Mouse (Mus musculus) cerebellum, adult 9-11 months (tissue): ENCODE data around the gene Zfp704.
A peak's percentile ranks its signal among the peaks of the same experiment; 100 is the strongest.

ENCODE experiments used
- DNase-seq: peaks from one replicate; pipeline ENCODE4 v3.0.0; 2022

Gene Zfp704

DNA sequence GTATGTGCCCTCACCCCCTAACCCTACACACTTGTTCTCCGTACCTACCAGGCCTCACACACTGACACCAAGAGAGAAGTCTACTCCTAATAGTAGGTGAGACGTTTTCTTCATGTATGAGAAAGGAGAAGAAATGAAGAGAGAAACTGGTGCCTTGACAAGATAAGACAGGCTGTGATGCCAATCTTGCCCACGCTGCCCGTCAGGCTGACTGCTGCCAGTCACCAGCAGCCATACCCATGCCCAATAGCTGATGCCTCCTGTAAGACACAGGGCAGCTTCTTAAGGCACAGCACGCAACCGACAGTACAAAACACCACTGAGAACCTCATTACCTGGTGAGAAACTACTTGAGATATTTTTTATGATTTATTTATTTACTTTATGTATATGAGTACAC, 55.0 kb downstream of the Zfp704 start:
- no peak for DNase-seq

DNA sequence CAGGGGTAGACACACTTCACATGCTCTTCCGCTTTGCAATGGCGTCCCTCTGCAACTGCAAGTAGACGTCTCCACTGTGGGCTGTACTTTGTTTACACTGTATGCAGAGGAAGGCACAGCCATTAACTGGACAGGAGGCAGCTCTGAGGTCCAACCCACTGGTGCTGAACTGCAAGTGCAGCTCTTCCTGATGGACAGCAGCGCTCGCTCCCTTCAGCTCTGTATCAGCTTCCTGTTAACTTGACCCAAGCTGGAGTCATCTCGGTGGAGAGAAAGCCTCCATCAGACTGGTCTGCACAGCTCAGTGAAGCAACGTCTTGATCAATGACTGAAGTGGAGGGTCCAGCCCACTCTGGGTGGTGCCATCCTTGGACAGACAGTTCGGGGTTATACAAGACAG, 57.6 kb downstream of the Zfp704 start:
- no peak for DNase-seq

DNA sequence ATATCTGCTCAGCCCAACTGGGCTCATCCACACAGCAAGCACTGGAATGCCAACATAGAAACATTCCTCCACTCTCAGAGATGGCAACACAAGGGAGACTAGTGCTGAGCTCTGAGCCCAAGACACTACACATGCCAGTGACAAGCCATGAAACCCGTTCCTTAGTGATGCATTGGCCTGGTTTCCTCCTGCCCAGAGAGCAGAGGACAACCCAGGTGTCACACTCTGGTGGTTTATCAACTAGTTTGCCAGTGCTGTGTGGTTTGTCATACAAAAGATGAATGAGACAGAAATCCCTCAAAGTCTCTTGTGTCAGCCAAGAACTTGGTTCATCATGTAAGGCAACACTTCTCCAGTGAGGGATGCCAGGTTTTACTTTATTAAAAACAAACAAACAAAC, 59.0 kb downstream of the Zfp704 start:
- no peak for DNase-seq

DNA sequence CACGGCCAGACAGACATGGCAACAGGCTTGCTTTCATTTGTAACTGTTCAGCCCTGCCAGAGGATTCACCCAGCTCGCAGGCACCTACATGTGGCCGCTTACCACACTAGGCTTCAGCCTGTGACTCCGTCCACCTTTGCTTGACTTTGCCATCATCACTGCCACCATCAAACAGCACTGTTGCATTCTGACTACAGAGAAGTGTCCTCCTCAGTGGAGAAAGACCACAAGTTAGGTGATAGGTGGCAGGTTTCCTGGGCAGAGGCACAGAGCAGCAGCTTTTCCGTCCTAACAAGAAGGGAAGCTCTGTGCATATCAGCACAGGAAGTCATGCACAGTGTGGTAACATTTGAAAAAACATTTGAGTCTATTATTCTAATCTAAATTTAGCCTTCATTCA, 60.1 kb downstream of the Zfp704 start:
- no peak for DNase-seq

DNA sequence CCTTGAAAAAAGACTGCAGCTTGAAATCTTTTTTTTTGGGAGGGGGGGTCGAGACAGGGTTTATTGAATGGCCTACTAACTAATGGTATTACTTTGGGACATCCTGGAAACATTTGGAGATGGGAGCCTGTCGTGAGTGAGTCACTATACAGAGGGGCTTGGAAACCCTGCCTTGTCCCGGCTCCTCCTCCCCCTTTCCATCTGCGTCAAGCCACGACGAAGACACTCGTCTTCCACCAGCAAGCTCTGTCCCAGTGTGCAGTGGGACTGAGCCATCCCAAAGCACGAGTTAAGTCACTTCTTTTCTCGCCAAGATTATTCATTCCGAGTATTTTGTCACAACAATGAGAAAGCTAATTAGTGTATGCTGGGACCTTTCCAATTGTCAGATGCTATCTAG, 61.7 kb downstream of the Zfp704 start:
- DNase-seq: no peak

DNA sequence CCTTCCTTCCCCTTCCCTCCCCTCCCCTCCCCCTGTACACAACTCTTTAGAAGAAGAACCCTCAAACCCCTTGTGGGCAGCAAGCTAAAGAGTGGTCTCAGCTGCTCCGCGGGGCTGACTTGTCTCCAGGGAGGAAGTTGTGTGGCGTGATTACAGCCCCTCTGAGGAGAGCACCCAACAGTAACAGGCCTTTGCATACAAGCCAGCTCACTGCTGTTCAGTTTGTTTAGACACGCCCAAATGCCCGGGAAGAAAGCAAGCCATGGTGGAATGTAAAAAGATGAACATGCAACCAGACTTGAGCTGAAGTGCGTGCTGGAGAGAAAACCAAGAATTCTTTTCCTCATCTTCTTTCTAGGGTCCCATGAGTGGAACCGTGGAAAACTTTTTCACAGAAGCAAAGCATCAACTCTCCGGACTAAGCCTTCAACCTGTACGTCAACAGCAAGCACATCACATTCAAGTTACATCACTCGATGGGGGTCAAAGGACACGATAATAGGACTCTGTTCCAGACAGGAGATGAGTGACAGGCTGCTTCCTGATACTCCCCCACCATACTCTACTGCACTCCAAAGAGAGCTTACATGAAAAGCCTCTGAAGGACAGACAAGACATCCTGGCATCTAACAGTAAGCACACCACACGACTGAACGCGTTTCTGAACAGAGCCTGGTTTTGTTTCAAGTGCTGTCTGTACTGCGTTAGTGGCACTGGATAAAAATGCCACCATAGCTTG, 62.8 kb downstream of the Zfp704 start:
- DNase-seq: no peak

DNA sequence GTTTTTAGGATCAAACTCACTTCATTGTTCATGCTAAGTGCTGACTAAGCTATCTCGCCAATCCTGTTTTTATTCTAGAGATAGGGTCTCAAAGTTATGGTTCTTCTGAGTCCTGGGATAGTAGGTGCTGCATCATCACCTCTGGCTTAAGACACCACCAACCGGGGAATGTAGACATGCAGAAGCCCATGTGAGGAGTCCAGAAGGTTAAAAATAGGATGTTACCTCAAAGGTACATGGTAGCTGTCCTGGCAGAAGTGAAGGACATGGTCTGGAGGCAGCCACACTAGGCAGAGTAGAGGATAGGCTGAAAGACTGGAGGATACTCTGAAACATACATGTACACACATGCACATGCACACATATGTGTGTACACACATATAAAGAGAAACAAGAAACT, 65.5 kb downstream of the Zfp704 start:
- no peak for DNase-seq

DNA sequence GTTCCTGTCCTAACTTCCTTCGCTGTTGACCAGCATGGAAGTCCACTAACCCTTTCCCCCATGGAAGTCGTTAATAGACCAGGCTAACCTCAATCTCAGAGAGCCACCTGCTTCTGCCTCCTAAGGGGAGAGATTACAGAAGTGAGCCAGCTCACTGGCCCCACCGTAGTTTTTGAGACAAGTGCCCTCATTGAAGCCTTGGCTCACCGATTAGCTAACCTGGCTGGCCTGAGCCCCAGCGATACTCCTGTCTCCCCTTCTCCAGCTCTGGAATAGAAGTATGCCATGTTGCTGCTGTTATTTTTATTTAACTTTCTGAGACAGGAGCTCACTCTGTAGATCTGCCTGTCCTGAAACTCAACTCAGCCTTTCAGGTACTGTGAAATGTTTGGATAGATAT, 66.0 kb downstream of the Zfp704 start:
- no peak for DNase-seq

DNA sequence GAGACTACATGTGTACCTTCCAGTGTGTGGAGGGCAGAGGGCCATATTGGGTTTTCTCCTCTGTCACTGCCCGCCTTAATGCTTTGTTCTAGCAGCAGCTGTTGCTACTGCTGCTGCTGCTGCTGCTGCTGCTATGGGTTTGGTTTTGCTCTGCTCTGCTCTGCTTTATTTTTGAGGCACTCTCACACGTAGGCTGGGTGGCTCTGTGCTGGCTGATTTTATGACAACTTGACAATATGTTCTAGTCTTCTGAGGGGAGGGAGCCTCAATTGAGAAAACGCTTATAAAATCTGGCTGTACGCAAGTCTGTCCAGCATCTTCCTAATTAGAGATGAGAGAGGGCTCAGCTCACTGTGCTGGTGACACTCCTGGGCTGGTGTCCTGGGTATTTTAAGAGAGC, 66.4 kb downstream of the Zfp704 start:
- no peak for DNase-seq

DNA sequence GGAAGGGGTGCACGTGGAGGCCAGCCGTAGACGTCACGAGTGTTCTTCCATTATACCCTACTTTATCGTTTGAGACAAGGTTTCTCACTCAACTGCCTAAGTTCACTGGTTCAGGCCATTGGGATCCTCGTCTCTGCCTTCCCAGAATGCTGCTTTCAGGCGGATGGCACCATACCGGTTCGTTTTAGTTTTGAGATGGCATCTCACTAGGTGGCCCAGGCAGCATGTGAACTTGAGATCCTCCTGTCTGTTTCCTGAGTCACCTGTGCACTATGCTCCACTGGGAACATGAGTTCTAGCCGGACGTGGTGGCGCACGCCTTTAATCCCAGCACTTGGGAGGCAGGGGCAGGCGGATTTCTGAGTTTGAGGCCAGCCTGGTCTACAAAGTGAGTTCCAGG, 68.3 kb downstream of the Zfp704 start:
- no peak for DNase-seq

DNA sequence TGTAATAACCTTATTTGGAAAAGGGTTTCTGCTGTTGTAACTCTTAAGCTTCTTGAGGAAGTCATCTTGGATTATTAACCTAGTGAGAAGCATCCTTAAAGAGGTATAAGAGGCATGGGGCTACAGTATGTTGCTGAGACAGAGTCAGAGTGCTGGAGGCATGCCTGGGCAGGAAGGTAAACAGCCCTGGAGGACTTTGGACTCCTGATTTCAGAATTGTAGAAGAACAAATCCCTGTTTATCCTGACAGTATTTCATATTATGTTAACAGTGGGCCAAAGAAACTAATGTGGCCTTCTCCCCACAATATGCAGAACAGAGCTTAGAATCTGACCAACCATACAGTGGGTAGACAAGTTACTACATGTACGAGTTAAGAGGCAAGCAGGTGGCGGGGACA, 71.4 kb downstream of the Zfp704 start:
- no peak for DNase-seq

DNA sequence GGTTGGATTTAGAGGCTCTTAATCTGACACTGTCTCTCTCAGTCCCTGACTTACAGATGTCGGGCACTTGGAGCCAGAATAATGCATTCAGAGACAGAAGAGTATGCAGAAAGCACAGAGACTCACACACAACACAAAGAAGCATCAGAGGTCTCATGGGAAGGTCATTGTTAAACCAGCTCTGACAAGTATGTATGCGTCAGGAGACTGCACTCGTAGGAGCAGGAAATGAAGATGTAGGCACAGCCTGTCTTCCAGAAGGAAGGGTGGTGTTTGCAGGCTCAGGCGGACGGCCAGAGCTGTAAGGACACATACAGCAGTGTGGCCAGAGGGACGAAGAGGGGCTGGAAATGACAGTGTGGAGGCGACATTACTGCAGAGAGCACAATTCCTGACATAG, 72.0 kb downstream of the Zfp704 start:
- DNase-seq: no peak

DNA sequence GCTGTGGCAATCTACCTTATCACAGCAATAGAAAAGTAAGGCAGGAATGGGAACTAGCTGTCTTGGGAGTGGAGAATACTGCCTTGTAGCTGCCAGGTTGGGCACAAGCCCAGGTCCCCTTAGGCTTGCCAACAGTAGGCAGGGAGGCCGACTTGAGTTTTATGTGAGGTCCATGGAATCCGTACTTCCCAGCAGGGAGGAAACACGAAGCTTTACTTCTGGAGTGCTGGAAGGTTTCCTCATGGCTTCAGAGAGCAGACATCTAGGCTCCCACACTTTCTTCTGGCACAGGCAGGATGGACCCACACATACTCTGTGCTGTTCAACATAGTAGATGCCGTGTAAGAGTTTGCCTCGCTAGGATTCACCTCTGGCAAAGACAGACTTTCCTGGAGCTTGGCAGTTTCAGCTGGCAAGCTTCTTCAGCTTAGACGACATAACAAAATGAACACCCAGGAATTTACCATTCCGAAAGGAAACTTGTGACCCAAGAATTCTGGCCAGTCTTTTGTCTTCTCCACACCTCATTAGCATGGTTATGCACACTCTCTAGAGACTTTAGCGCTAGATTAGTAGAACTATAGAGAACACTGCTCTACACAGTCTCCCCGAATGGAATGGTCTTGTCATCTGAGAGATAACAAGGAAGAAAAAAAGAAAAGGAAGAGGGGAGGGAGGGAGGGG, 79.6 kb downstream of the Zfp704 start:
- DNase-seq: peak; percentile 31

DNA sequence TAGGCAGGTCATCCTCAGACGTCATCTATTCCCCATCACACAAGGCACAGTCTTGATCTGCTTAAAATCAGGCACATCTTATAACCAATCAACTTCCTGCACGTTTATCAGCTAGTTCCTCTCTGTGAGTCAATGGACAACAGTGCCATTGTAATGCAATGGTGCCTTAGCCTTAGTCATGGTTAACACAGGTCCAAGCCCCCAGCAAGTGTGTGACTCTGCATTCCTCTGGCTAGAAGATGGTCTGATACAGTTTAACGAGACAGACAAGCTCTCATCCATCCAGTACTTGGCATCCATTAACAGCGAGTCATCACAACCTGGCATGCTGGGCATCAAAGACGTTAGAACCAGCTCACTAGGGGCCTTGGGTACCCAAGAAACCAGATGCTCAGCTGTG, 85.5 kb downstream of the Zfp704 start:
- DNase-seq: no peak

DNA sequence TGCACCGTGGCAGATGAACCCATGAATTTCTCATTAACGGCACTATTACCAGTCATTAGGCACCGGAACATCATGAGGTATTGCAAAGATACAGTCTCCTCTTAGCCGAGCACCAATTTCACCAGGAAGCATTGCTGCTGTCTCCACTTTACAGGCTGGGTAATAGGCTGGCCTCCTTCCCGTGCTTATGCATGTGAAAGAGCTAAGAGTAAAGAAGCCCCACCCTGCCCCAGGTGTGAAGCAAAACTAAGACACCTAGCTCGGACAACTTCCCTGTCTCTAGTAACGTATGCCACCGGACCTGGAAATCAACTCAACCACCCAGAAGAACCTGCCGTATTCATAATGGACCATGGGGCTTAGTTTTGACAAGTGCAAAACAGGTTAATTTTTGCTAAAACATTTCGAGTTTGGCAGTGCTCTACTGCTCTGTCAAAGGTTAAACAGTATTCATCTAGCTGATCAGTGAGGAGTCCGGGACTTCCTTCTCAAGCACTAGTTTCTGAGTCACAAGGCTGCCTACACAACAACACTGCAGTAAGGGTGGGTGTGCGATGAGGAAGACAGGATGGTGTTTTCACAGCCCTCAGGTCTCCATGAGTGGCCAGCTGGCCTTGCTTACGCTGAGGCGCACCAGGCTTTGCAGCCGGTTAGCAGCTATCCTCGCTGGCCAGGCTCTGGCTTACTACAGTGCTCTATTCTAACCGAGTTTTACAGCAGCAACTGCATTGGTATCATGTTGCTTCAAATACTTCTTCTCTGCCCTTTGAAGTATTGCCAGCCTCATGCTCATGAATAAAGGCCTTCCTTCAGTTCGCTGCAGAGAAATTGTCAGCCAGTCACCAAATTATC, 86.6 kb downstream of the Zfp704 start:
- no peak for DNase-seq

DNA sequence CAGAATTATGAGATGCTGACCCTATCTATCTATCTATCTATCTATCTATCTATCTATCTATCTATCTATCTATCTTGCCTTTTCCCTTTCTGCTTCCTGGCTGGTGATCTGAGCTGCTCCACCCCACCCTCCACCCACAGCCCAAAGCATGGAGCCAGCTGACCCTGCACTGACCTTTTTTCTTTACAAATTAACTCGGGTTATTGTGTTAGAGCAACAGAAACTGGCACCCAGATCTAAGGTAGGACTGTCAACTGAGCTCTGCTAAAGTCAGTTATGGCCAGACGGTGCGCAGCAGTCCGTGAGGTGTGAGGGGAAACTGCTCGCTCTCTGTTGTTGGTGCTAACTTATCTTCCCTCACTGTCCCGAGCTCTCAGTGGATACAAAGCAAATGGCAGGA, 87.9 kb downstream of the Zfp704 start:
- DNase-seq: no peak

DNA sequence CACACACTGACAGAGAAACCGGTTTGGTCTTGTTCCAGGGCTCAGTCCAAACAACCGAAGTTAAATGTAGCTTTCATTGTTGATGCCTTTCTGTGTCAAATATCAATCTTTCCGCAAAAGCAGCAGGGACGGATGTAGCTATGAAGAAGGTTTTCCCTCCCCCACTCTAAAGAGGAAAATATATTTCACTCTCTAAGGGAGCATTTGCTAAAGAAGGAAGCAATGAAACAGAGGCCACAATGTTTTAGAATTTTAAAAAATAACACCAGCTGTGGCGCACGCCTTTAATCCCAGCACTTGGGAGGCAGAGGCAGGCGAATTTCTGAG, 89.2 kb downstream of the Zfp704 start:
- no peak for DNase-seq

DNA sequence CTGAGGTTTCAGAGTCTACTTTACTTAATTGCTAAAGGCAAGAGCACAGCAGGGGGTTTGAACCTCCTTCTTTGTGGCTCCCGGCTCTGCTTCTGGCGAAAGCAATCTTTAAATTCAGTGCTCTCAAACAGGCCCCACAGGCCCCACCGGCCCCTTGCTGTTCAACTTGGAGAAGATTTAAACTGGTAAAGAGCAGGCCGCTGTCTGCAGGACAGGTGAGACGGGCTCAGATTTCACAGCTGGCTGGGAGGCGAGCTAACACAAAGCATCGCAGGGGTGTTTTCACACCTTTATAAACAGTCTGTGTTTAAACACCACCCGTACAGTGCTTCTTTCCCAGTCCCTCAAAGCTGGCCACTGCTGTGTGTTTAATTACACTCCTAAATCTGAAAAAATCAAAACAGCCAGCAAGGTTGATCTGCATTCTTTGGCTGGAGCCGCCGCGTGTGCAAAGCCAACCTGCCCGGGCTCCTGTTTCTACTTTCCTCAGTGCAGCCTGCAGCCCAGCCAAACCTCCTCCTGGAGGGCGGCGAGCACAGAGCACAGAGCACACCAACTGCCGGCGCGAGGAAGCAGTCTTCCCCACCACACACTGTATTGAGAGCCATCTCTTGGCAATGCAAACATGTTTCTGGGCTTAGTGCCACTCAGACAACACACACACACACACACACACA, 89.7 kb downstream of the Zfp704 start:
- DNase-seq: peak; percentile 90

DNA sequence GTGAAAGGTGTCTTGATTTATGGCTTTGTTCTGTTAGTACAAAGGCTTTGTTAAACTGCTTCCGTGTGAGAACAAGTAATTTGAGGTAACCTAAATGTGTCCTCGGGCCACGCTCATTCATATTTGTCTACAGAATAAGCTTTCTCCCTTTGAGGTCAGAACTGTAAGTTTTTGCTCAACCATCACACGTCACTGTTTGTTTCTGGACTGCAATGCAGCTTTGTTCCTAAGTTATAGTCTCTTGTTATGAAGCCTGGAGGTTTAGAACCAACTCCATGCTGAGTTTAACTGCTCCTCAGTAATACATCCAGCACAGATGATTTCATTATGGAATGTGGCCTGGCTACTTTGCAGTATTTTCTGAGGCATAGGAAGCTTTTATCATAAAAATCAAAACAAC, 90.4 kb downstream of the Zfp704 start:
- DNase-seq: no peak

DNA sequence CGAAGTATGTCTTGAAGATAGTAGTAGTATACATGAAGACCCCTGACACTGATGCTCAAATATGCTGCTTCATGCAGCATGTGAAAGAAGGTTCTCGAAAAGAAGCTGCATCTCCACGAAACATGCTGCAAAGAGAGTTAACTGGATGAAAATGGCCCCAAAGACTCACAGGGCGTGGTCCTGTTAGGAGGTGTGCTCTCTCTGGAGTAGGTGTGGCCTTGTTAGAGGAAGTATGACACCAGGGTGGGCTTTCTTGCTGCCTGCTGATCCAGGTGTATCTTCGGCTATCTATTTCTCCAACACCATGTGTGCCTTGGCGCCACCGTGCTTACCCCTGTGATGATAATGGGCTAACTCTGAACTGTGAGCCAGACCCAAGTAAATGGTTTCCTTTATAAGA, 90.9 kb downstream of the Zfp704 start:
- DNase-seq: no peak

DNA sequence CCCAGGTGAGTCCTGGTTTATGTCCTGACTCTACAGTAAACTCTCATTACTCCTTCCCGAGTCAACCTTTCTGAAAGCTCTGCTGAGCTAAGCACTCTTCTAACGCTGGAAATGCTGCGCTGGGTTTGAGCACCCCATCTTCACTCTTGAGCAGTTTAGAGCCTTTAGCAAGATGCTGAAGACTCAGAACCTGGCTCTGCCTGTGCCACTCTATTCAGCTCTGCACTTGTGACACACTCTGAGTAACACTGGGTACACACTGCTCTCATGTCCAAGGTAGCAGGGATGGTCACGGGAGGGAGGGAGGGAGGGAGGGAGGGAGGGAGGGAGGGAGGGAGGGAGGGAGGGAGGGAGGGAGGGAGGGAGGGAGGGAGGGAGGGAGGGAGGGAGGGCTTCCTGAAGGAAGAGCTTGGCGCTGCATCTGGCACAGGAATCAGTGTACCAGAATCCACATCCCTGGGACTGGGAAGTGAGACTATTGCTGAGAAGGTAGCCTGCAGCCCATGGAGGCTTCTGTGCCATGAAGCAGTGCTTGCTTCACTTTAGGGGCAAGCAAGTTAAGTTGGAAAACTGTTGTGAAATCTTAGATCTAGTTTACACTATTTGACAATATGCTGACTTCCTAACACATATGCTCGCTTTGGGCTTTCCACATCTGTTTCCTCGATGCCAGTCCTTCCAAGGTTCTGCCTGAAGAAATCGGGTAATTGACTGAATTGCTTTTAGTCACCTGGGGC, 93.6 kb downstream of the Zfp704 start:
- DNase-seq: no peak

DNA sequence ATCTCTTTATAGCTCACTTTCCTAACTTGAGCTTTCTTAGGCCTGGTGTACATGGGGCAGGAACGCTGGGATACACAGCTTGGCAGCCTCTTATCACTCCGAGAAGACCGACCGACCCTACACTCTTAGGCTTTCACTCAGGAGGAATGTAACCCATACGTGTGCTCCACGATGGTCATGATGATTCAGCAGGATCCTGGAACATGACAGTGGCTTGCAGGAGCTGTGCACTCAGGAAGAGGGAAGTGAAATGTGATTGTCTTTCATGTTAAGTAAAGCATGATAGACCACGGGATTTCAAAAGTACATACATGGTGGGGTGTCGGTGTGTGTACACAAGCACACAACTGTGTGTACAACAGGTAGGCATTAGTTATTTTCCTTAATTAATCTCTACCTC, 94.4 kb downstream of the Zfp704 start:
- DNase-seq: no peak

DNA sequence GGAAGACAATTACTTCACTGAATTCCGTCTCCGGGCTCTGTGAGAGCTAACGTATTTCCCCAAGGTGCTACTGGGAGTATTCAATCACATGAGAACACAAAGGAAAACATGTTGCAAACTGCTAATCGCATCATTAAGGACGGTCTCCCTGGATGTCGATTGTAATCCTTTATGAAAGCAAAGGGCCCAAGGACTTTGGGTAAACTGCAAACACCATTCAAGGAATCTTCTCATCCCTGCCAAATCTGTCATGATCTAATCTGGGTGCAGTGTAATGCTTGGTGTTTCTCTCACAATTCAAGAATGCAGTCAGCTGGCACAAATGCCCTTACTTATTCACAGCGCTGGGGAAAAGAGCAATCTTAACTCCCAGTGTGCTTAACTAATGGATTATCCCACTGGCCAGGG, 96.2 kb downstream of the Zfp704 start:
- DNase-seq: no peak
